Mouse (Mus musculus): Measurements from ENCODE around the gene 4931414P19Rik. TPM values are rescaled to one million over a fixed set of nuclear protein-coding genes. Genes with fewer than 3 reads are reported as not detected.

The 4931414P19Rik gene
- polyA plus RNA-seq, 1 experiment from 2014 or later, result 7.7 TPM

DNA sequence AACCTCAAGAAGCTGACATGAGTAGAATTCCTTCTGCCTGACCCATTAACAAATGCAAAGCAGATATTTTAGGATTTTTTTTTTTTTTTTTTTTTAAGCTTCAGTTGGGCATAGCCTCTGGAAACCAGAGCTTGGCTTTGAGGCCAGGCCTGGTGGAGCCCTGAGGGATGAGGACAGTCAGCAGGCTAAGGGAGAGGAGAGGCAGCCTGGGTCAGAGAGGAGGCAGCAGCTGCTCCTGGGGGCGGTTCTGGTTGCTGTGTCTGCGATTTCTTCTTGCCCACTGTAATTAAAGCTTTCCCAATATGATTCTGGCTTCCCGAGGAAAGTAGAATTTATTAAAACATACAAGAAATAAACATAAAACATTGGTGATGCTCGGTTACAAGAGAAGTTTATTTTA is 3.5 kb upstream of the 4931414P19Rik start:
- no peaks in the 10 kb centered on the region for H3K9me3 ChIP-seq (replicated peaks; ENCODE audit: control insufficient read depth, low read length)
- no peak overlapping the region for H3K4me2 ChIP-seq (ENCODE audit: low read depth, low read length)
- H3K27me3 ChIP-seq (ENCODE audit: control insufficient read depth, insufficient read depth, low read length), result no peaks in the 10 kb centered on the region
- no peak overlapping the region for H3K9ac ChIP-seq (replicated peaks; ENCODE audit: low read length)
- DNase-seq (ENCODE audit: low spot score) (no peak), ATAC-seq (replicated peaks; ENCODE audit: insufficient number of reproducible peaks, low FRiP score, low TSS enrichment, low read depth) (no peak)
- no peaks in the 10 kb centered on the region for H3K4me1 ChIP-seq (ENCODE audit: control insufficient read depth, insufficient read depth, low read length)
- H3K27ac ChIP-seq (replicated peaks; ENCODE audit: low read depth, low read length), result no peak overlapping the region
- H3K4me3 ChIP-seq (ENCODE audit: low read depth, low read length), result no peak overlapping the region
- H3K36me3 ChIP-seq (replicated peaks; ENCODE audit: control insufficient read depth, insufficient read depth, low read depth, low read length), result peaks cover 3% of the 10 kb centered on the region
- WGBS, result 74% methylated on average over 4 of the region's 4 CpGs

DNA sequence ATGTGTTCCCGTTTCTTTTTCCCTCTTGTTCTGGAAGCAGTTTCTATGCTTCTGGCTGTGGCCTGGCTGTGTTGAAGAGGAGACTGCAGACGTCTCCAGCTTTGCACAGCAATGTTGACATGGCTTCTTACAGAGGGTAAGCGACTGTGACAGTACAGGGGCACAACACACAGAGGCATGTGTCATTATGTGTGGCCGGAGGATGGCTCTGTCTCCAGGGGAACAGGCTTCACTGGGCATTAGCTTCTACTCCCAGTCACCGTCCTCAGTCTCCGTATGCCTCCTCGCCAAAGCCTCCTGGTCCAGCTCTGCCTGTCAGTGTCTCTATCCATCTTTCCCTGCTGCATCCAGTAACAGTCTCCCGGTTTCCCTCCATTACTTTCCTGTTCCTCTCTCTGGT is 1.4 kb upstream of the 4931414P19Rik start:
- DNase-seq (ENCODE audit: low spot score) (no peak), ATAC-seq (replicated peaks; ENCODE audit: insufficient number of reproducible peaks, low FRiP score, low TSS enrichment, low read depth) (no peak)
- no peaks in the 10 kb centered on the region for H3K4me1 ChIP-seq (ENCODE audit: control insufficient read depth, insufficient read depth, low read length)
- no peaks in the 10 kb centered on the region for H3K27me3 ChIP-seq (ENCODE audit: control insufficient read depth, insufficient read depth, low read length)
- no peak overlapping the region for H3K4me2 ChIP-seq (ENCODE audit: low read depth, low read length)
- no peaks in the 10 kb centered on the region for H3K9me3 ChIP-seq (replicated peaks; ENCODE audit: control insufficient read depth, low read length)
- no peak overlapping the region for H3K4me3 ChIP-seq (ENCODE audit: low read depth, low read length)
- WGBS, result 52% methylated on average over 8 of the region's 8 CpGs
- H3K36me3 ChIP-seq (replicated peaks; ENCODE audit: control insufficient read depth, insufficient read depth, low read depth, low read length), result peaks cover 3% of the 10 kb centered on the region; the same call in 1 of the 2 replicates
- no peak overlapping the region for H3K27ac ChIP-seq (replicated peaks; ENCODE audit: low read depth, low read length)
- H3K9ac ChIP-seq (replicated peaks; ENCODE audit: low read length), result no peak overlapping the region

DNA sequence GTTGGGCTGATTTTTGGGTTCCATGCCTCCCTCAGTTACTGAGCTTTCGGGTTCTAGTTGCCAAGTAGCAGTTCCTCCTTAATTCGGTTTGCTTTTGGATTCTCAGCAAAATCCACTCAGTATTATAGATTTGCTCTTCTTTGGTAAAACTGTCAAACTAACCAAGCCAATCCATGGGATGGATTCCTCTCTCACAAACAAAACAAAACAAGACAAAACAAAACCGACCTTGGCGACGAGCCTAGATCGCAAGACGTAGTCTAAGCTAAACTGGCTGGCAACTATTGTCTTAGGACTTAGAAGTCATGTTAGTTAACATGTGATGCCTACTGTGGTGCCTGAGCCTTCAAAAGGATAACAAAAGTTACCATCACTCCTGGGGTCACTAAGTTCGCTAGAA is 2.1 kb downstream of the 4931414P19Rik start:
- ATAC-seq (replicated peaks; ENCODE audit: insufficient number of reproducible peaks, low FRiP score, low TSS enrichment, low read depth) (no peak), DNase-seq (ENCODE audit: low spot score) (no peak)
- Histone ChIP-seq H3K4me1 (ENCODE audit: control insufficient read depth, insufficient read depth, low read length) (no peaks in the 10 kb centered on the region), H3K27me3 (ENCODE audit: control insufficient read depth, insufficient read depth, low read length) (no peaks in the 10 kb centered on the region), H3K27ac (replicated peaks; ENCODE audit: low read depth, low read length) (peak overlapping the region; percentile 58), H3K4me2 (ENCODE audit: low read depth, low read length) (peak overlapping the region; percentile 26), H3K4me3 (ENCODE audit: low read depth, low read length) (peak overlapping the region; percentile 61), H3K9ac (replicated peaks; ENCODE audit: low read length) (peak overlapping the region; percentile 30), H3K9me3 (replicated peaks; ENCODE audit: control insufficient read depth, low read length) (no peaks in the 10 kb centered on the region), H3K36me3 (replicated peaks; ENCODE audit: control insufficient read depth, insufficient read depth, low read depth, low read length) (no peaks in the 10 kb centered on the region)
- WGBS, result 85% methylated on average over 8 of the region's 8 CpGs

DNA sequence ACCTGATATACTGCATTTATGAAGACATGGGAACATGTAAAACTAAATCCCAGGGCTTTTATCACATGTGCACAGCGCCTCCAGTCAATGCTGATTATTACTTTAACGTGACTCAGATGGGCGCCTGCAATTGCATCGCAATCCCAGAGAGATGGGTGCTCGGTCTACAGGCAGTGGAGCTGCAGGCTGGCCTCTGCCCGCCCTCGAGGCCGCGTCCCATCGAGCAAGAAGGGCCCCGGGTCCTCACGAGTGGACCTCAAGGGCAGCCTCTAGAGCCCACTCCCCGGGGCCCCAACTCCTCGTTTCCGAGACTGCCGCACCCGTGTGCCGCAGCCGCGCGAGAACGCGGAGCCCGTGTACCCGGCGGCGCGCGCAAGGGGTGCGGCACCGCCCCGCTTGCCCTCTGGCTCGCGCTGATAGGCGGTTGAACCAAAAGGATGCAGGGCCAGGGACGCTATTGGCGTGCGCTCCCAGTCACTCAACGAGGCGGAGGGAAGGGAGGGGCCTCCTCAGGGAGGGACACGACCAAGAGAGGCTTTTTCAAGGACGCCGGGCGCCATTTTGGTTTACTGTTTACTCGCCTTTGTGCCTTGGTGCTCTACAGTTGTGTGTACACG is 2.6 kb downstream of the 4931414P19Rik start:
- Histone ChIP-seq H3K4me2 (ENCODE audit: low read depth, low read length) (peak overlapping the region; percentile 52), H3K27me3 (ENCODE audit: control insufficient read depth, insufficient read depth, low read length) (no peaks in the 10 kb centered on the region), H3K27ac (replicated peaks; ENCODE audit: low read depth, low read length) (peak overlapping the region; percentile 72), H3K4me3 (ENCODE audit: low read depth, low read length) (peak overlapping the region; percentile 61), H3K4me1 (ENCODE audit: control insufficient read depth, insufficient read depth, low read length) (no peaks in the 10 kb centered on the region), H3K9ac (replicated peaks; ENCODE audit: low read length) (peak overlapping the region; percentile 83), H3K9me3 (replicated peaks; ENCODE audit: control insufficient read depth, low read length) (no peaks in the 10 kb centered on the region), H3K36me3 (replicated peaks; ENCODE audit: control insufficient read depth, insufficient read depth, low read depth, low read length) (no peaks in the 10 kb centered on the region)
- ATAC-seq (replicated peaks; ENCODE audit: insufficient number of reproducible peaks, low FRiP score, low TSS enrichment, low read depth) (peak; percentile 99), DNase-seq (ENCODE audit: low spot score) (peak; percentile 98)
- WGBS, result under 1% methylated on average over 46 of the region's 46 CpGs

DNA sequence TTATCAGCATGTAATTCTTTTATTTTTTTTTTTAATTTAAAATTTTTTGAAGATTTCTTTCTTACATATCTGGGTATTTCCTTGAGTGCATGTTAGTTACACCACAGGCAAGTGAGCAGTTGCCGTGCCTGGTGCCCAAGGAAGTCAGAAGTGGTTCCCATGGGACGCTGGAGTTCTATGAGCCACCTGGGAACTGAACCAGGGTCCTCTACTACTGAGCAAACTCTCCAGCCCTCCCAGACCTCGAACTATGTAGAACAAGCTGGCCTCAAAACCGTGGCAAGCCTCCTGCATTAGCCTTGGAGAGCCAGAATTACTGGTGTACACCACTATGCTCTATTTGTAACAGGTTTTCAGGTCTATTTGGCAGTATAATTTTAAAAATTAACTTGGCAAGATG is 3.2 kb downstream of the 4931414P19Rik start:
- Histone ChIP-seq H3K36me3 (replicated peaks; ENCODE audit: control insufficient read depth, insufficient read depth, low read depth, low read length) (no peaks in the 10 kb centered on the region), H3K4me1 (ENCODE audit: control insufficient read depth, insufficient read depth, low read length) (no peaks in the 10 kb centered on the region), H3K4me2 (ENCODE audit: low read depth, low read length) (peak overlapping the region; percentile 52), H3K27ac (replicated peaks; ENCODE audit: low read depth, low read length) (peak overlapping the region; percentile 72), H3K27me3 (ENCODE audit: control insufficient read depth, insufficient read depth, low read length) (no peaks in the 10 kb centered on the region), H3K4me3 (ENCODE audit: low read depth, low read length) (peak overlapping the region; percentile 61), H3K9ac (replicated peaks; ENCODE audit: low read length) (peak overlapping the region; percentile 83), H3K9me3 (replicated peaks; ENCODE audit: control insufficient read depth, low read length) (no peaks in the 10 kb centered on the region)
- peak; percentile 40 for DNase-seq (ENCODE audit: low spot score)
- ATAC-seq (replicated peaks; ENCODE audit: insufficient number of reproducible peaks, low FRiP score, low TSS enrichment, low read depth), result peak; percentile 9; the same call in 1 of the 2 replicates
- 38% methylated on average over 4 of the region's 4 CpGs for WGBS

DNA sequence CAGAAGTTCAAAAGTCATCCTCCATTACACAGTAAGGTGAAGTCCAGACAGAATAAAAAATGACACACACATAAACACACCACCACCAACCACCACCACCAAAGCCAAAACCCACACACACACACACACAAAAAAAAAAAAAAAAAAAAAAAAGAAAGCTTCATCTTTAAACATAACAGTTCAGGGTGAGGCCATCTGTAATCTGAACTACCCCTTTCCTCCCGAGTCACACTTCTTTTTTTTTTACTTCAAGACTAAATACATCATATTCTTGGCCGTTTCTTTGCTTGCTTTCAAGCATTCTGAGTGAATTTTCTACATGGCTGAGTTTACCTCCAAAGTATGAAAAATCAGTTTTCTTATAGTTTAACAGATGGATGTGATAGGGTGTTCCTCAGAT is 4.2 kb downstream of the 4931414P19Rik start:
- Histone ChIP-seq H3K27ac (replicated peaks; ENCODE audit: low read depth, low read length) (no peak overlapping the region), H3K9ac (replicated peaks; ENCODE audit: low read length) (no peak overlapping the region), H3K4me2 (ENCODE audit: low read depth, low read length) (no peak overlapping the region), H3K4me1 (ENCODE audit: control insufficient read depth, insufficient read depth, low read length) (no peaks in the 10 kb centered on the region), H3K27me3 (ENCODE audit: control insufficient read depth, insufficient read depth, low read length) (no peaks in the 10 kb centered on the region), H3K9me3 (replicated peaks; ENCODE audit: control insufficient read depth, low read length) (no peaks in the 10 kb centered on the region), H3K36me3 (replicated peaks; ENCODE audit: control insufficient read depth, insufficient read depth, low read depth, low read length) (no peaks in the 10 kb centered on the region), H3K4me3 (ENCODE audit: low read depth, low read length) (no peak overlapping the region)
- WGBS, result 66% methylated on average over 2 of the region's 2 CpGs
- DNase-seq (ENCODE audit: low spot score) (no peak), ATAC-seq (replicated peaks; ENCODE audit: insufficient number of reproducible peaks, low FRiP score, low TSS enrichment, low read depth) (no peak)

DNA sequence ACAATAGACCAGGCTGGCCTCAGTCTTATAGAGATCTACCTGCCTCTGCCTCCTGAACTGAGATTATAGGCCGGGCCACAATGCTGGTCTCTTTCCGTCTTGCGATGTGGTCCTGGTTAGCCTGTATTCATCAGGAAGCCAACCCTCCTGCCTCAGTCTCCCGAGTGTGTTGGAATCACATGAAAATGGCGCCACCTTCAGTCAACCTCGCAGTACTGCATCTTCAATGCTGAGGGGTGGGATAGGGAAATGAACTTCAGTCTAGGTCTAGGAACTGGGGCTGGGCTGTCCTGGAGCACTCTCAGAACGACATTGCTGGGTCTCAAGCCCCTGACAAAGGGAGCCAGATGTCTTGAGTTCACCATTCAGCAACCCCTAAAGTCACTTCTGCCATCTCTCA is 8.7 kb downstream of the 4931414P19Rik start:
- H3K4me3 ChIP-seq (ENCODE audit: low read depth, low read length), result no peak overlapping the region
- H3K4me2 ChIP-seq (ENCODE audit: low read depth, low read length), result no peak overlapping the region
- no peak overlapping the region for H3K9ac ChIP-seq (replicated peaks; ENCODE audit: low read length)
- no peak overlapping the region for H3K27ac ChIP-seq (replicated peaks; ENCODE audit: low read depth, low read length)
- no peaks in the 10 kb centered on the region for H3K36me3 ChIP-seq (replicated peaks; ENCODE audit: control insufficient read depth, insufficient read depth, low read depth, low read length)
- WGBS, result 79% methylated on average over 7 of the region's 7 CpGs
- no peaks in the 10 kb centered on the region for H3K4me1 ChIP-seq (ENCODE audit: control insufficient read depth, insufficient read depth, low read length)
- H3K27me3 ChIP-seq (ENCODE audit: control insufficient read depth, insufficient read depth, low read length), result no peaks in the 10 kb centered on the region
- no peak for ATAC-seq (replicated peaks; ENCODE audit: insufficient number of reproducible peaks, low FRiP score, low TSS enrichment, low read depth)
- no peak for DNase-seq (ENCODE audit: low spot score)
- H3K9me3 ChIP-seq (replicated peaks; ENCODE audit: control insufficient read depth, low read length), result no peaks in the 10 kb centered on the region

DNA sequence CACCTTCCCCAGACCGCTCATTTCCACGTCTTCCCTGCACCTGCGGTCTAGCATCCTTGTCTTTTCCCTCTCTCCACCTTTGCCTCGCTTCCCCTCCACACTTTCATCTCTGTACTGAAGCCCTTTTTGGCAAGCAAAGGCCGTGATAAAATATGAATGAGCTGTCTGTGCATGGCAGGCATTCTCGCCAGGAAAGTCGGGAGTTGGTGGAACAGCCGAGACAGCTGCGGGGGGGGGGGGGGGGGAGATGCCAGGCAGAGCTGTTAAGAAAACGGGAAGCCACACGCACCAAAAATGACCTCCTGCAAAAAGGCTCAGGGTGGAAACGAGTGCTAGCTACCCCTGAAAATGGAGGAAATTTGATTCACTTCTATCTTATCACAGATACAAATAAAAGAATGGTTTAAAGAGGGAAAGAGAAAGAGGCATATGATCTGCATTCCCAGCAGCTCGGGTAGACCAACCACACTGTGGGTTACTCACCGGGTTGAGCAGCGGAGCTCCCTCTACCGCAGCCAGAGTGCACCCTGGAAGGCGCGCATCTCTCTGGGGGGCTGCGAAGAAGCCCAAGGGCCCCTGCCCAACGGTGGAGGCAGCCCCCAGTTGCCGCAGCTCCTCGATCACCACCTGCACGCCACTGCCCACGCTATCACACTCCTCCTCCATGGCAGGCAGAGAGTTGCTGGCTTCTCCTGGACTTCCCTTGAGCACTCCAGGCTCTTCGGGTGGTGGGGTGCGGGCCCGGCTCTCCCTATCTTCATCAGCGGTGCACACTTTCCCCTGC is 11.0 kb downstream of the 4931414P19Rik start:
- Histone ChIP-seq H3K4me2 (ENCODE audit: low read depth, low read length) (no peak overlapping the region), H3K9me3 (replicated peaks; ENCODE audit: control insufficient read depth, low read length) (no peaks in the 10 kb centered on the region), H3K27ac (replicated peaks; ENCODE audit: low read depth, low read length) (no peak overlapping the region), H3K36me3 (replicated peaks; ENCODE audit: control insufficient read depth, insufficient read depth, low read depth, low read length) (no peaks in the 10 kb centered on the region), H3K4me3 (ENCODE audit: low read depth, low read length) (no peak overlapping the region), H3K9ac (replicated peaks; ENCODE audit: low read length) (no peak overlapping the region), H3K4me1 (ENCODE audit: control insufficient read depth, insufficient read depth, low read length) (no peaks in the 10 kb centered on the region), H3K27me3 (ENCODE audit: control insufficient read depth, insufficient read depth, low read length) (no peaks in the 10 kb centered on the region)
- 67% methylated on average over 28 of the region's 28 CpGs for WGBS
- DNase-seq (ENCODE audit: low spot score) (no peak), ATAC-seq (replicated peaks; ENCODE audit: insufficient number of reproducible peaks, low FRiP score, low TSS enrichment, low read depth) (no peak)
